Mouse (Mus musculus) limb, embryonic 14.5 days (tissue): ENCODE measurements around the gene Zic4. TPM values are rescaled to one million over a fixed set of nuclear protein-coding genes. Genes with fewer than 3 reads are reported as not detected.

Experiments
- ATAC-seq: fragments of 200-750 bp; cut with Nextera tagmentation; 2 replicates; pipeline ENCODE4 v1.8.0; 2017; ENCODE audit warnings: low read depth, moderate number of reproducible peaks, moderate TSS enrichment; ENCODE audit not compliant: low FRiP score
- DNase-seq: peaks from one replicate; pipeline ENCODE4 v3.0.0-alpha.2; 2015; ENCODE audit warnings: low spot score
- H3K27ac ChIP-seq: fragments of 300-500 bp; sonication (generic); replicated peaks from 2 replicates; pipeline ENCODE4 v1.5.1; 2014; ENCODE audit warnings: low read depth, mild to moderate bottlenecking, low read length, moderate library complexity, mixed read lengths
- H3K27me3 ChIP-seq: fragments of 300-500 bp; sonication (generic); 2 replicates; pipeline ENCODE4 v1.6.1; 2014; ENCODE audit warnings: low read length, mixed read lengths; ENCODE audit not compliant: control insufficient read depth, insufficient read depth
- H3K36me3 ChIP-seq: fragments of 300-500 bp; sonication (generic); 2 replicates; pipeline ENCODE4 v1.6.1; 2014; ENCODE audit warnings: mild to moderate bottlenecking, low read length, moderate library complexity, mixed read lengths; ENCODE audit not compliant: control insufficient read depth, insufficient read depth
- H3K4me1 ChIP-seq: fragments of 300-500 bp; sonication (generic); 2 replicates; pipeline ENCODE4 v1.6.1; 2014; ENCODE audit warnings: antibody characterized with exemption, low read length, mixed read lengths; ENCODE audit not compliant: control insufficient read depth, insufficient read depth
- H3K4me2 ChIP-seq: fragments of 300-500 bp; sonication (generic); replicated peaks from 2 replicates; pipeline ENCODE4 v1.6.1; 2014; ENCODE audit warnings: low read depth, mild to moderate bottlenecking, low read length, moderate library complexity; ENCODE audit not compliant: severe bottlenecking
- H3K4me3 ChIP-seq: fragments of 300-500 bp; sonication (generic); replicated peaks from 2 replicates; pipeline ENCODE4 v1.5.1; 2014; ENCODE audit warnings: low read length
- H3K9ac ChIP-seq: fragments of 300-500 bp; sonication (generic); 2 replicates; pipeline ENCODE4 v1.6.1; 2014; ENCODE audit warnings: mild to moderate bottlenecking, low read depth, low read length, moderate library complexity; ENCODE audit not compliant: severe bottlenecking
- H3K9me3 ChIP-seq: fragments of 300-500 bp; sonication (generic); 2 replicates; pipeline ENCODE4 v1.6.1; 2016; ENCODE audit warnings: low read length; ENCODE audit not compliant: control insufficient read depth
- POLR2A ChIP-seq: fragments of 200-500 bp; IDR thresholded peaks from 2 replicates; pipeline ENCODE4 v1.8.0; 2012; ENCODE audit warnings: inconsistent platforms, mild to moderate bottlenecking, moderate library complexity, borderline replicate concordance; ENCODE audit not compliant: insufficient read depth, insufficient read length; ENCODE audit errors: extremely low read depth
- WGBS: fragments of 180-500 bp; shearing (Covaris S2); extraction: QIAGEN DNeasy Blood & Tissue Kit; methylation state at CpG from one replicate; pipeline ENCODE4 v1.1.7; 2014; 5-methylcytosine and 5-hydroxymethylcytosine counted together
- polyA plus RNA-seq, 2 experiments: library from polyadenylated mRNA; depleted of rRNA in 1 of 2; stranded (reverse) in 1 of 2; unstranded in 1 of 2; fragments of >200 nt; fragmentation: Nextera tagmentation in 1 of 2; extraction: Ambion mirVana in 1 of 2; gene quantifications; 2 replicates each; pipeline versions ENCODE4 v1.2.1 to v1.2.3; 2012 to 2014

Zic4 gene
- polyA plus RNA-seq, 2 experiments = 0.39 to 0.69 TPM

GRCm38 (mm10) chr9:91406258-91406763 is 44.1 kb downstream of the Zic4 start:
- Histone ChIP-seq H3K4me2 (no peak overlapping the region), H3K4me1 (no peaks in the 10 kb centered on the region), H3K9me3 (no peaks in the 10 kb centered on the region), H3K9ac (no peak overlapping the region), H3K4me3 (no peak overlapping the region), H3K27me3 (peaks cover 89% of the 10 kb centered on the region), H3K36me3 (no peaks in the 10 kb centered on the region), H3K27ac (no peak overlapping the region)
- DNase-seq (no peak), ATAC-seq (no peak)
- TF ChIP-seq POLR2A = no peak
- WGBS = 2% methylated on average over 6 of the region's 6 CpGs

GRCm38 (mm10) chr9:91409771-91410170 is 47.6 kb downstream of the Zic4 start:
- Histone ChIP-seq H3K4me3 (no peak overlapping the region), H3K27ac (no peak overlapping the region), H3K4me2 (no peak overlapping the region), H3K9ac (no peak overlapping the region), H3K9me3 (no peaks in the 10 kb centered on the region), H3K36me3 (no peaks in the 10 kb centered on the region), H3K4me1 (no peaks in the 10 kb centered on the region), H3K27me3 (peaks cover 73% of the 10 kb centered on the region)
- DNase-seq (no peak), ATAC-seq (no peak)
- 0% methylated on average over 3 of the region's 3 CpGs for WGBS
- no peak for TF ChIP-seq POLR2A

- Histone ChIP-seq H3K4me2 (no peak overlapping the region), H3K36me3 (no peaks in the 10 kb centered on the region), H3K9ac (no peak overlapping the region), H3K27me3 (peaks cover 61% of the 10 kb centered on the region), H3K4me3 (no peak overlapping the region), H3K4me1 (no peaks in the 10 kb centered on the region), H3K27ac (no peak overlapping the region), H3K9me3 (no peaks in the 10 kb centered on the region)
- 2% methylated on average over 12 of the region's 12 CpGs for WGBS
- DNase-seq (no peak), ATAC-seq (no peak)
- TF ChIP-seq POLR2A = no peak
These were observed 51.9 kb downstream of the Zic4 start for GRCm38 (mm10) chr9:91414007-91414661.

- Histone ChIP-seq H3K9me3 (no peaks in the 10 kb centered on the region), H3K36me3 (no peaks in the 10 kb centered on the region), H3K4me1 (no peaks in the 10 kb centered on the region), H3K27ac (no peak overlapping the region), H3K4me3 (no peak overlapping the region), H3K27me3 (peaks cover 40% of the 10 kb centered on the region), H3K4me2 (no peak overlapping the region), H3K9ac (no peak overlapping the region)
- ATAC-seq (no peak), DNase-seq (no peak)
- WGBS = under 1% methylated on average over 18 of the region's 18 CpGs
- TF ChIP-seq POLR2A = no peak
These were observed 58.2 kb downstream of the Zic4 start for GRCm38 (mm10) chr9:91420441-91420840.

Other genes starting within 250 kb of the Zic4 start
- gene Zic1, start 3.4 kb downstream of the Zic4 start, polyA plus RNA-seq (2012; rRNA removed) = 6.0 and 14.6 TPM in 2 replicates
- gene Zic1, start 3.4 kb downstream of the Zic4 start, polyA plus RNA-seq (2014; fragmentation: Nextera tagmentation; extraction: Ambion mirVana) = 0.21 and 0.23 TPM in 2 replicates